In the genomic region with DNA sequence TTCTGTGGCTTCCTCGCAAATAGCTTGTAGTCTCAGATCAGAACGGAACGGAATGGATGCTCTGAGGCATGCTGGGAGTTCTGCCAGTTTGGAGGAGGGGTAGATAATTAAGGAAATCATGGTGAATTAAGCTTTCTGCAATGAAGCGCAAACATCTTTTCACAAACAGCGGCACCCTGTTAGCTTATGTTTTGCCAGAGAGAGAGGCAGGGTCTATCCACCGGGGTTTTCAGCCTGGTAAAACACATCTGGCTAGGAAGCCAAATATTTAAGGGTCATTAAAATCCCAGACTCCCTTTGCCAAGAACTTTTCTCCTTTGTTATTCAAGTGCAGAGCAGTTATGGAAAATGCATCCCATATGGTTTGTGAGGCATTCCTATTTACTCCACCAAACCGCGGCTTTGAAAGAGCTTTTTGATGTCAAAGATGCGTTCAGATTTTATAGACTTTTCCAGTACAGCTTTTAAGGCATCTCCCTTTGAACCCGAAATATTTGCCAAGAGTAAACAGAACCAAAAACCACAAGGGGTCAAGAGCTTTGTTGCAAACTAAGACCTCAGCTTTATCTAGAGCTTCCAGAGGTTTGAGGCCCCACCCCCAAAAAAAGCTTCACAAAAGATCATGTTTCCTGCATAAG, we compare ENCODE assay signal across 8 mouse cellular contexts.
DNase-seq lines count a peak whose midpoint lies in the region; ATAC-seq and TF ChIP-seq lines count a peak whose summit lies in the region.

No protein-coding gene starts in this region.

- H3K27ac ChIP-seq in intestine, embryonic 14.5 days (ENCODE audit: low read depth), result peak overlapping the region; percentile 69; the same call in 1 of the 2 replicates
- no peak overlapping the region for H3K27ac ChIP-seq in intestine, postnatal 0 days (ENCODE audit: low read depth, low read length)
- H3K27ac ChIP-seq in forebrain, embryonic 14.5 days (ENCODE audit: low read depth, low read length), result no peak overlapping the region
- H3K27ac ChIP-seq in limb, embryonic 15.5 days, result peak overlapping the region; percentile 81

- no peak for TF ChIP-seq POLR2A in brain, embryonic 14.5 days (IDR thresholded peaks at IDR 0.05; ENCODE audit: borderline replicate concordance, extremely low read depth, insufficient read depth, insufficient read length, poor library complexity, severe bottlenecking)

- no peak overlapping the region for H3K9ac ChIP-seq in intestine, embryonic 14.5 days (ENCODE audit: low read length)
- no peak overlapping the region for H3K9ac ChIP-seq in intestine, postnatal 0 days (ENCODE audit: low read depth, low read length)
- no peak overlapping the region for H3K9ac ChIP-seq in forebrain, embryonic 14.5 days (ENCODE audit: low read length)
- no peak overlapping the region for H3K9ac ChIP-seq in limb, embryonic 15.5 days

- no peak for ATAC-seq in intestine, embryonic 14.5 days (replicated peaks; ENCODE audit: low FRiP score, low TSS enrichment, low read depth)
- no peak for ATAC-seq in intestine, postnatal 0 days
- peak; percentile 77 for ATAC-seq in forebrain, embryonic 14.5 days
- peak; percentile 59; the same call in 1 of the 2 replicates for ATAC-seq in limb, embryonic 15.5 days (ENCODE audit: insufficient number of reproducible peaks, low FRiP score, low TSS enrichment, low read depth)
- ATAC-seq in granulocyte monocyte progenitor cell, adult 5-6 weeks (replicated peaks; ENCODE audit: poor library complexity, severe bottlenecking), result no peak

- peaks cover 15% of the 10 kb centered on the region; the same call in 1 of the 2 replicates for H3K4me1 ChIP-seq in intestine, embryonic 14.5 days (replicated peaks; ENCODE audit: control insufficient read depth, insufficient read depth, low read length)
- H3K4me1 ChIP-seq in intestine, postnatal 0 days (replicated peaks; ENCODE audit: control insufficient read depth, insufficient read depth, low read length), result no peaks in the 10 kb centered on the region
- no peaks in the 10 kb centered on the region for H3K4me1 ChIP-seq in forebrain, embryonic 14.5 days (ENCODE audit: control insufficient read depth, insufficient read depth, low read length)
- H3K4me1 ChIP-seq in limb, embryonic 15.5 days, result peaks cover 51% of the 10 kb centered on the region

- 39% methylated on average over 10 of the region's 10 CpGs for WGBS in intestine, embryonic 14.5 days
- WGBS in intestine, postnatal 0 days, result 30% methylated on average over 10 of the region's 10 CpGs
- 20% methylated on average over 10 of the region's 10 CpGs for WGBS in forebrain, embryonic 14.5 days
- 19% methylated on average over 10 of the region's 10 CpGs for WGBS in limb, embryonic 15.5 days

- no peak for TF ChIP-seq CTCF in intestine, postnatal 0 days (IDR thresholded peaks at IDR 0.05; ENCODE audit: low read depth)
- no peak for TF ChIP-seq CTCF in brain, embryonic 14.5 days (IDR thresholded peaks at IDR 0.05; ENCODE audit: borderline replicate concordance, extremely low read depth, insufficient read depth, insufficient read length)

- no peaks in the 10 kb centered on the region for H3K27me3 ChIP-seq in intestine, embryonic 14.5 days (replicated peaks; ENCODE audit: control insufficient read depth, insufficient read depth, low read length)
- no peaks in the 10 kb centered on the region for H3K27me3 ChIP-seq in intestine, postnatal 0 days (replicated peaks; ENCODE audit: control insufficient read depth, insufficient read depth, low read length)
- H3K27me3 ChIP-seq in forebrain, embryonic 14.5 days (replicated peaks; ENCODE audit: control insufficient read depth, insufficient read depth, low read length), result no peaks in the 10 kb centered on the region
- no peaks in the 10 kb centered on the region for H3K27me3 ChIP-seq in limb, embryonic 15.5 days

- H3K4me3 ChIP-seq in intestine, embryonic 14.5 days (ENCODE audit: low read depth, low read length), result no peak overlapping the region
- H3K4me3 ChIP-seq in intestine, postnatal 0 days (ENCODE audit: low read depth, low read length), result no peak overlapping the region
- H3K4me3 ChIP-seq in forebrain, embryonic 14.5 days (ENCODE audit: low read depth, low read length), result no peak overlapping the region
- no peak overlapping the region for H3K4me3 ChIP-seq in limb, embryonic 15.5 days

- H3K36me3 ChIP-seq in intestine, embryonic 14.5 days (ENCODE audit: control insufficient read depth, insufficient read depth, low read length), result no peaks in the 10 kb centered on the region
- no peaks in the 10 kb centered on the region for H3K36me3 ChIP-seq in intestine, postnatal 0 days (ENCODE audit: control insufficient read depth, insufficient read depth)
- H3K36me3 ChIP-seq in forebrain, embryonic 14.5 days (ENCODE audit: control insufficient read depth, insufficient read depth, low read length), result no peaks in the 10 kb centered on the region
- no peaks in the 10 kb centered on the region for H3K36me3 ChIP-seq in limb, embryonic 15.5 days

- no peak overlapping the region for H3K4me2 ChIP-seq in intestine, embryonic 14.5 days (ENCODE audit: low read length)
- H3K4me2 ChIP-seq in intestine, postnatal 0 days (replicated peaks; ENCODE audit: low read depth), result no peak overlapping the region
- H3K4me2 ChIP-seq in forebrain, embryonic 14.5 days (ENCODE audit: low read length), result no peak overlapping the region
- H3K4me2 ChIP-seq in limb, embryonic 15.5 days, result no peak overlapping the region

- DNase-seq in intestine, embryonic 14.5 days (ENCODE audit: low spot score), result no peak
- DNase-seq in brain, embryonic 14.5 days (ENCODE audit: low read depth), result peak; percentile 86
- peak; percentile 87 for DNase-seq in forebrain, embryonic 14.5 days (ENCODE audit: low spot score)
- DNase-seq in yolk sac, embryonic 10.5 days (ENCODE audit: low spot score), result no peak
- DNase-seq in ovary, adult 18-20 months (ENCODE audit: low spot score), result no peak

- H3K9me3 ChIP-seq in intestine, embryonic 14.5 days (ENCODE audit: control insufficient read depth, low read length), result no peaks in the 10 kb centered on the region
- no peaks in the 10 kb centered on the region for H3K9me3 ChIP-seq in intestine, postnatal 0 days (ENCODE audit: control insufficient read depth)
- no peaks in the 10 kb centered on the region for H3K9me3 ChIP-seq in forebrain, embryonic 14.5 days (replicated peaks; ENCODE audit: control insufficient read depth, low read length)
- no peaks in the 10 kb centered on the region for H3K9me3 ChIP-seq in limb, embryonic 15.5 days

Comparison
In these comparisons a context has a peak if more than half of its experiments do, and no peak if none do; other contexts are left out.
1. H3K27ac ChIP-seq: peak in intestine, embryonic 14.5 days (single experiment) and limb, embryonic 15.5 days (single experiment); none in intestine, postnatal 0 days (single experiment) and forebrain, embryonic 14.5 days (single experiment).
2. ATAC-seq: peak in forebrain, embryonic 14.5 days (single experiment) and limb, embryonic 15.5 days (single experiment); none in intestine, embryonic 14.5 days (single experiment), intestine, postnatal 0 days (single experiment) and granulocyte monocyte progenitor cell, adult 5-6 weeks (single experiment).
3. DNase-seq: peak in brain, embryonic 14.5 days (single experiment) and forebrain, embryonic 14.5 days (single experiment); none in intestine, embryonic 14.5 days (single experiment), yolk sac, embryonic 10.5 days (single experiment) and ovary, adult 18-20 months (single experiment).